Mouse (Mus musculus): Measurements from ENCODE around the gene Gmppb. TPM values are rescaled to one million over a fixed set of nuclear protein-coding genes. Genes with fewer than 3 reads are reported as not detected.
"Not testable (repeated sequence)": the region's sequence is repeated elsewhere in the genome, so short reads cannot be mapped to it uniquely, and the experiment has no call there.

Gmppb gene
- polyA plus RNA-seq (2015; fragmentation: Nextera tagmentation; extraction: Ambion mirVana), result 105 and 115 TPM in 2 replicates

GRCm38 (mm10) chr9:108049016-108049455 is at the start of gene Gmppb:
Gene Gmppb, plus strand, starts transcription at chr9:108049242.
- Histone ChIP-seq H3K9ac (ENCODE audit: low read depth, low read length) (peak within 1 kb of the TSS; percentile 82), H3K27ac (ENCODE audit: low read length) (peak within 1 kb of the TSS; percentile 93), H3K4me3 (ENCODE audit: low read length) (peak within 1 kb of the TSS; percentile 86), H3K9me3 (ENCODE audit: control insufficient read depth, low read length) (no peaks in the 10 kb centered on the region), H3K4me1 (ENCODE audit: control insufficient read depth, insufficient read depth, low read length) (peaks cover 42% of the 10 kb centered on the region), H3K36me3 (ENCODE audit: control insufficient read depth, insufficient read depth, low read length) (peaks cover 20% of the 10 kb centered on the region; the same call in 1 of the 2 replicates), H3K4me2 (ENCODE audit: low read depth, low read length) (peak within 1 kb of the TSS; percentile 84), H3K27me3 (replicated peaks; ENCODE audit: control insufficient read depth, insufficient read depth, low read length) (no peaks in the 10 kb centered on the region)
- ATAC-seq, result peak; percentile 91
- 0% methylated on average over 39 of the region's 39 CpGs for WGBS

GRCm38 (mm10) chr9:108001922-108002770 is 46.9 kb upstream of the Gmppb start, which contains the start of gene Ip6k1:
Gene Ip6k1, plus strand, starts transcription at chr9:108002501.
- peak within 1 kb of the TSS; percentile 99 for H3K9ac ChIP-seq (ENCODE audit: low read depth, low read length)
- peak; percentile 99 for ATAC-seq
- H3K9me3 ChIP-seq (ENCODE audit: control insufficient read depth, low read length), result no peaks in the 10 kb centered on the region
- peak within 1 kb of the TSS; percentile 96 for H3K4me2 ChIP-seq (ENCODE audit: low read depth, low read length)
- H3K36me3 ChIP-seq (ENCODE audit: control insufficient read depth, insufficient read depth, low read length), result no peaks in the 10 kb centered on the region
- peak within 1 kb of the TSS; percentile 99 for H3K4me3 ChIP-seq (ENCODE audit: low read length)
- peaks cover 19% of the 10 kb centered on the region for H3K4me1 ChIP-seq (ENCODE audit: control insufficient read depth, insufficient read depth, low read length)
- WGBS, result under 1% methylated on average over 51 of the region's 51 CpGs
- peak within 1 kb of the TSS; percentile 95 for H3K27ac ChIP-seq (ENCODE audit: low read length)
- H3K27me3 ChIP-seq (replicated peaks; ENCODE audit: control insufficient read depth, insufficient read depth, low read length), result no peaks in the 10 kb centered on the region

- WGBS, result under 1% methylated on average over 50 of the region's 50 CpGs
- Histone ChIP-seq H3K4me1 (ENCODE audit: control insufficient read depth, insufficient read depth, low read length) (peaks cover 22% of the 10 kb centered on the region), H3K9me3 (ENCODE audit: control insufficient read depth, low read length) (no peaks in the 10 kb centered on the region), H3K36me3 (ENCODE audit: control insufficient read depth, insufficient read depth, low read length) (no peaks in the 10 kb centered on the region), H3K4me3 (ENCODE audit: low read length) (peak overlapping the region; percentile 99), H3K9ac (ENCODE audit: low read depth, low read length) (peak overlapping the region; percentile 99), H3K4me2 (ENCODE audit: low read depth, low read length) (peak overlapping the region; percentile 81), H3K27me3 (replicated peaks; ENCODE audit: control insufficient read depth, insufficient read depth, low read length) (no peaks in the 10 kb centered on the region), H3K27ac (ENCODE audit: low read length) (peak overlapping the region; percentile 95)
- peak; percentile 58 for ATAC-seq
These were observed 46.1 kb upstream of the Gmppb start for GRCm38 (mm10) chr9:108002778-108003530.

- WGBS, result 13% methylated on average over 8 of the region's 8 CpGs
- H3K27me3 ChIP-seq (replicated peaks; ENCODE audit: control insufficient read depth, insufficient read depth, low read length), result no peaks in the 10 kb centered on the region
- H3K4me1 ChIP-seq (ENCODE audit: control insufficient read depth, insufficient read depth, low read length), result peaks cover 22% of the 10 kb centered on the region
- peak overlapping the region; percentile 99 for H3K4me3 ChIP-seq (ENCODE audit: low read length)
- H3K36me3 ChIP-seq (ENCODE audit: control insufficient read depth, insufficient read depth, low read length), result no peaks in the 10 kb centered on the region
- no peak overlapping the region; the same call in 1 of the 2 replicates for H3K27ac ChIP-seq (ENCODE audit: low read length)
- H3K9me3 ChIP-seq (ENCODE audit: control insufficient read depth, low read length), result no peaks in the 10 kb centered on the region
- ATAC-seq, result no peak
- H3K9ac ChIP-seq (ENCODE audit: low read depth, low read length), result peak overlapping the region; percentile 99
- H3K4me2 ChIP-seq (ENCODE audit: low read depth, low read length), result peak overlapping the region; percentile 81
These were observed 45.5 kb upstream of the Gmppb start for GRCm38 (mm10) chr9:108003531-108003890.

GRCm38 (mm10) chr9:108008041-108008440 is 41.0 kb upstream of the Gmppb start:
- H3K36me3 ChIP-seq (ENCODE audit: control insufficient read depth, insufficient read depth, low read length), result 0 out of 2 replicates have a peak, but pooled peaks cover 3% of the 10 kb centered on the region
- 84% methylated on average over 5 of the region's 5 CpGs for WGBS
- H3K4me2 ChIP-seq (ENCODE audit: low read depth, low read length), result no peak overlapping the region
- H3K9ac ChIP-seq (ENCODE audit: low read depth, low read length), result no peak overlapping the region
- no peak overlapping the region for H3K4me3 ChIP-seq (ENCODE audit: low read length)
- H3K9me3 ChIP-seq (ENCODE audit: control insufficient read depth, low read length), result no peaks in the 10 kb centered on the region
- H3K27me3 ChIP-seq (replicated peaks; ENCODE audit: control insufficient read depth, insufficient read depth, low read length), result no peaks in the 10 kb centered on the region
- no peak for ATAC-seq
- H3K27ac ChIP-seq (ENCODE audit: low read length), result no peak overlapping the region; the same call in 1 of the 2 replicates
- peaks cover 20% of the 10 kb centered on the region for H3K4me1 ChIP-seq (ENCODE audit: control insufficient read depth, insufficient read depth, low read length)

- no peaks in the 10 kb centered on the region for H3K9me3 ChIP-seq (ENCODE audit: control insufficient read depth, low read length)
These were observed 38.7 kb upstream of the Gmppb start for GRCm38 (mm10) chr9:108010385-108010784.

GRCm38 (mm10) chr9:108013577-108013976 is 35.5 kb upstream of the Gmppb start:
- WGBS, result 94% methylated on average over 2 of the region's 2 CpGs
- not testable (repeated sequence) for ATAC-seq; H3K27ac ChIP-seq (ENCODE audit: low read length)

More at GRCm38 (mm10) chr9:108010385-108010784, 38.7 kb upstream of the Gmppb start:
- no peak overlapping the region for H3K4me3 ChIP-seq (ENCODE audit: low read length)
- ATAC-seq, result no peak
- no peak overlapping the region for H3K9ac ChIP-seq (ENCODE audit: low read depth, low read length)
- no peak overlapping the region for H3K4me2 ChIP-seq (ENCODE audit: low read depth, low read length)
- 0 out of 2 replicates have a peak, but pooled peaks cover 5% of the 10 kb centered on the region for H3K4me1 ChIP-seq (ENCODE audit: control insufficient read depth, insufficient read depth, low read length)
- no peaks in the 10 kb centered on the region for H3K27me3 ChIP-seq (replicated peaks; ENCODE audit: control insufficient read depth, insufficient read depth, low read length)
- 0 out of 2 replicates have a peak, but pooled peaks cover 3% of the 10 kb centered on the region for H3K36me3 ChIP-seq (ENCODE audit: control insufficient read depth, insufficient read depth, low read length)
- H3K27ac ChIP-seq (ENCODE audit: low read length), result no peak overlapping the region

GRCm38 (mm10) chr9:108017127-108017526 is 31.9 kb upstream of the Gmppb start:
- no peak overlapping the region for H3K4me2 ChIP-seq (ENCODE audit: low read depth, low read length)
- H3K4me1 ChIP-seq (ENCODE audit: control insufficient read depth, insufficient read depth, low read length), result no peaks in the 10 kb centered on the region
- H3K27me3 ChIP-seq (replicated peaks; ENCODE audit: control insufficient read depth, insufficient read depth, low read length), result no peaks in the 10 kb centered on the region
- no peak for ATAC-seq
- H3K4me3 ChIP-seq (ENCODE audit: low read length), result no peak overlapping the region
- WGBS, result 83% methylated on average over 3 of the region's 3 CpGs
- H3K36me3 ChIP-seq (ENCODE audit: control insufficient read depth, insufficient read depth, low read length), result 0 out of 2 replicates have a peak, but pooled peaks cover 3% of the 10 kb centered on the region
- H3K9me3 ChIP-seq (ENCODE audit: control insufficient read depth, low read length), result no peaks in the 10 kb centered on the region
- no peak overlapping the region for H3K9ac ChIP-seq (ENCODE audit: low read depth, low read length)
- no peak overlapping the region for H3K27ac ChIP-seq (ENCODE audit: low read length)

More at GRCm38 (mm10) chr9:108013577-108013976, 35.5 kb upstream of the Gmppb start:
- not testable (repeated sequence) for H3K36me3 ChIP-seq (ENCODE audit: control insufficient read depth, insufficient read depth, low read length); H3K9me3 ChIP-seq (ENCODE audit: control insufficient read depth, low read length); H3K9ac ChIP-seq (ENCODE audit: low read depth, low read length); H3K4me1 ChIP-seq (ENCODE audit: control insufficient read depth, insufficient read depth, low read length); H3K4me2 ChIP-seq (ENCODE audit: low read depth, low read length); H3K4me3 ChIP-seq (ENCODE audit: low read length); H3K27me3 ChIP-seq (replicated peaks; ENCODE audit: control insufficient read depth, insufficient read depth, low read length)

- Histone ChIP-seq H3K4me2 (ENCODE audit: low read depth, low read length) (no peak overlapping the region), H3K36me3 (ENCODE audit: control insufficient read depth, insufficient read depth, low read length) (peaks cover 5% of the 10 kb centered on the region), H3K27me3 (replicated peaks; ENCODE audit: control insufficient read depth, insufficient read depth, low read length) (no peaks in the 10 kb centered on the region), H3K27ac (ENCODE audit: low read length) (no peak overlapping the region), H3K4me3 (ENCODE audit: low read length) (no peak overlapping the region), H3K4me1 (ENCODE audit: control insufficient read depth, insufficient read depth, low read length) (no peaks in the 10 kb centered on the region), H3K9ac (ENCODE audit: low read depth, low read length) (no peak overlapping the region), H3K9me3 (ENCODE audit: control insufficient read depth, low read length) (no peaks in the 10 kb centered on the region)
- no peak for ATAC-seq
- 78% methylated on average over 1 of the region's 1 CpGs for WGBS
These were observed 28.3 kb upstream of the Gmppb start for GRCm38 (mm10) chr9:108020741-108021140.

Data from intestine, embryonic 16.5 days (tissue).